Mouse (Mus musculus): ENCODE results near the gene Isoc2b. TPM values are rescaled to one million over a fixed set of nuclear protein-coding genes. Genes with fewer than 3 reads are reported as not detected.
A peak's percentile ranks its signal among the peaks of the same experiment; 100 is the strongest.
"Not testable (repeated sequence)": the region's sequence is repeated elsewhere in the genome, so short reads cannot be mapped to it uniquely, and the experiment has no call there.

Isoc2b gene
- polyA plus RNA-seq, 1 experiment from 2014 or later = 3.2 TPM

GRCm38 (mm10) chr7:4820925-4821324 is 49.1 kb downstream of the Isoc2b start:
- not testable (repeated sequence) for H3K4me2 ChIP-seq; H3K4me3 ChIP-seq; H3K9me3 ChIP-seq; ATAC-seq (ENCODE audit: low FRiP score, low read depth); H3K27me3 ChIP-seq; H3K27ac ChIP-seq (replicated peaks); H3K9ac ChIP-seq; H3K36me3 ChIP-seq; H3K4me1 ChIP-seq (replicated peaks)
- 93% methylated on average over 7 of the region's 7 CpGs for WGBS

- ATAC-seq (ENCODE audit: low FRiP score, low read depth) = no peak
- Histone ChIP-seq H3K4me1 (replicated peaks) (peaks cover 7% of the 10 kb centered on the region), H3K4me2 (no peak overlapping the region)
Measured at GRCm38 (mm10) chr7:4816559-4816958, 53.5 kb downstream of the Isoc2b start.

GRCm38 (mm10) chr7:4813105-4813791 is 56.8 kb downstream of the Isoc2b start:
- Histone ChIP-seq H3K4me1 (replicated peaks) (peaks cover 29% of the 10 kb centered on the region), H3K27ac (replicated peaks) (peak overlapping the region; percentile 98), H3K9ac (peak overlapping the region; percentile 40), H3K4me3 (peak overlapping the region; percentile 98), H3K9me3 (no peaks in the 10 kb centered on the region), H3K27me3 (no peaks in the 10 kb centered on the region), H3K36me3 (peaks cover 17% of the 10 kb centered on the region), H3K4me2 (peak overlapping the region; percentile 80)
- 26% methylated on average over 8 of the region's 8 CpGs for WGBS
- ATAC-seq (ENCODE audit: low FRiP score, low read depth) = no peak

More at GRCm38 (mm10) chr7:4816559-4816958, 53.5 kb downstream of the Isoc2b start:
- no peaks in the 10 kb centered on the region for H3K36me3 ChIP-seq
- no peaks in the 10 kb centered on the region for H3K9me3 ChIP-seq
- no peak overlapping the region for H3K4me3 ChIP-seq
- no peaks in the 10 kb centered on the region for H3K27me3 ChIP-seq
- H3K9ac ChIP-seq = no peak overlapping the region
- H3K27ac ChIP-seq (replicated peaks) = no peak overlapping the region

GRCm38 (mm10) chr7:4812303-4813104 is 57.6 kb downstream of the Isoc2b start, which contains the start of gene Ube2s:
TSS of gene Ube2s (minus strand) at chr7:4812590.
- Histone ChIP-seq H3K9me3 (no peaks in the 10 kb centered on the region), H3K9ac (peak within 1 kb of the TSS; percentile 99), H3K4me1 (replicated peaks) (peaks cover 29% of the 10 kb centered on the region), H3K4me2 (peak within 1 kb of the TSS; percentile 80), H3K4me3 (peak within 1 kb of the TSS; percentile 98), H3K27ac (replicated peaks) (peak within 1 kb of the TSS; percentile 98), H3K27me3 (no peaks in the 10 kb centered on the region), H3K36me3 (peaks cover 20% of the 10 kb centered on the region)
- ATAC-seq (ENCODE audit: low FRiP score, low read depth) = peak; percentile 99
- under 1% methylated on average over 62 of the region's 62 CpGs for WGBS

- H3K9me3 ChIP-seq = no peaks in the 10 kb centered on the region
- ATAC-seq (ENCODE audit: low FRiP score, low read depth) = no peak
- H3K4me2 ChIP-seq = peak overlapping the region; percentile 80
- no peaks in the 10 kb centered on the region for H3K27me3 ChIP-seq
- peaks cover 27% of the 10 kb centered on the region for H3K36me3 ChIP-seq
- peak overlapping the region; percentile 98 for H3K27ac ChIP-seq (replicated peaks)
- peak overlapping the region; percentile 99 for H3K9ac ChIP-seq
- WGBS = under 1% methylated on average over 35 of the region's 36 CpGs
- H3K4me1 ChIP-seq (replicated peaks) = peaks cover 29% of the 10 kb centered on the region
- H3K4me3 ChIP-seq = peak overlapping the region; percentile 98
Measured at GRCm38 (mm10) chr7:4811842-4812302, 58.2 kb downstream of the Isoc2b start.

GRCm38 (mm10) chr7:4811131-4811530 is 58.9 kb downstream of the Isoc2b start:
- not testable (repeated sequence) for H3K9me3 ChIP-seq; ATAC-seq (ENCODE audit: low FRiP score, low read depth); H3K27me3 ChIP-seq
- Histone ChIP-seq H3K9ac (peak overlapping the region; percentile 99), H3K4me2 (peak overlapping the region; percentile 80), H3K36me3 (peaks cover 34% of the 10 kb centered on the region), H3K27ac (replicated peaks) (0 out of 2 replicates have a peak overlapping the region, but pooled peaks have one; percentile 98), H3K4me3 (peak overlapping the region; percentile 98), H3K4me1 (replicated peaks) (peaks cover 29% of the 10 kb centered on the region)
- WGBS = 46% methylated on average over 10 of the region's 10 CpGs

GRCm38 (mm10) chr7:4806716-4807115 is 63.3 kb downstream of the Isoc2b start:
- Histone ChIP-seq H3K4me1 (replicated peaks) (peaks cover 23% of the 10 kb centered on the region), H3K27ac (replicated peaks) (no peak overlapping the region), H3K4me3 (no peak overlapping the region), H3K27me3 (no peaks in the 10 kb centered on the region), H3K4me2 (no peak overlapping the region), H3K9ac (no peak overlapping the region), H3K36me3 (peaks cover 36% of the 10 kb centered on the region), H3K9me3 (no peaks in the 10 kb centered on the region)
- no peak for ATAC-seq (ENCODE audit: low FRiP score, low read depth)
- WGBS = 93% methylated on average over 7 of the region's 7 CpGs

GRCm38 (mm10) chr7:4802247-4802646 is 67.8 kb downstream of the Isoc2b start:
- Histone ChIP-seq H3K9ac (no peak overlapping the region), H3K4me3 (no peak overlapping the region), H3K4me1 (replicated peaks) (no peaks in the 10 kb centered on the region), H3K36me3 (peaks cover 16% of the 10 kb centered on the region), H3K27me3 (no peaks in the 10 kb centered on the region), H3K9me3 (no peaks in the 10 kb centered on the region), H3K4me2 (no peak overlapping the region), H3K27ac (replicated peaks) (no peak overlapping the region)
- no peak for ATAC-seq (ENCODE audit: low FRiP score, low read depth)

GRCm38 (mm10) chr7:4795767-4796433 is 74.2 kb downstream of the Isoc2b start:
- no peaks in the 10 kb centered on the region for H3K9me3 ChIP-seq
- H3K36me3 ChIP-seq = peaks cover 36% of the 10 kb centered on the region
- no peak overlapping the region for H3K4me3 ChIP-seq
- H3K4me2 ChIP-seq = no peak overlapping the region
- H3K4me1 ChIP-seq (replicated peaks) = peaks cover 18% of the 10 kb centered on the region
- H3K27me3 ChIP-seq = no peaks in the 10 kb centered on the region
- ATAC-seq (ENCODE audit: low FRiP score, low read depth) = no peak
- H3K9ac ChIP-seq = no peak overlapping the region
- H3K27ac ChIP-seq (replicated peaks) = no peak overlapping the region
- WGBS = 69% methylated on average over 7 of the region's 7 CpGs
